Mouse (Mus musculus) lung, embryonic 16.5 days (tissue): ENCODE measurements at regions not wholly inside any gene's neighbourhood (a gene's known extent, or its start where the extent isn't known, plus 50 kb on each side); places are given as distances from the start of the nearest gene placed in this dataset.

ENCODE experiments used
- ATAC-seq: fragments of 200-750 bp; cut with Nextera tagmentation; 2 replicates; pipeline ENCODE4 v1.8.0; 2017; ENCODE audit warnings: low read depth, mild to moderate bottlenecking, moderate library complexity
- H3K27ac ChIP-seq: fragments of 300-500 bp; sonication (generic); 2 replicates; pipeline ENCODE4 v1.5.1; 2014; ENCODE audit warnings: mild to moderate bottlenecking, control low read depth, low read length
- H3K27me3 ChIP-seq: fragments of 300-500 bp; sonication (generic); 2 replicates; pipeline ENCODE4 v1.6.1; 2014; ENCODE audit warnings: low read depth, low read length, mixed read lengths; ENCODE audit not compliant: control insufficient read depth, insufficient read depth
- H3K36me3 ChIP-seq: fragments of 300-500 bp; sonication (generic); 2 replicates; pipeline ENCODE4 v1.6.1; 2014; ENCODE audit warnings: low read length; ENCODE audit not compliant: control insufficient read depth, insufficient read depth
- H3K4me1 ChIP-seq: fragments of 300-500 bp; sonication (generic); replicated peaks from 2 replicates; pipeline ENCODE4 v1.6.1; 2014; ENCODE audit warnings: low read length, mixed read lengths; ENCODE audit not compliant: control insufficient read depth, insufficient read depth
- H3K4me2 ChIP-seq: fragments of 300-500 bp; sonication (generic); 2 replicates; pipeline ENCODE4 v1.6.1; 2014; ENCODE audit warnings: low read depth, low read length, control low read depth
- H3K4me3 ChIP-seq: fragments of 300-500 bp; sonication (generic); 2 replicates; pipeline ENCODE4 v1.5.1; 2014; ENCODE audit warnings: mild to moderate bottlenecking, low read length, control low read depth
- H3K9ac ChIP-seq: fragments of 300-500 bp; sonication (generic); 2 replicates; pipeline ENCODE4 v1.6.1; 2014; ENCODE audit warnings: low read length, control low read depth
- H3K9me3 ChIP-seq: fragments of 300-500 bp; sonication (generic); 2 replicates; pipeline ENCODE4 v1.6.1; 2016; ENCODE audit warnings: low read length; ENCODE audit not compliant: control insufficient read depth
- WGBS: fragments of 180-500 bp; shearing (Covaris S2); extraction: QIAGEN DNeasy Blood & Tissue Kit; methylation state at CpG from one replicate; pipeline ENCODE4 v1.1.7; 2014; 5-methylcytosine and 5-hydroxymethylcytosine counted together

DNA sequence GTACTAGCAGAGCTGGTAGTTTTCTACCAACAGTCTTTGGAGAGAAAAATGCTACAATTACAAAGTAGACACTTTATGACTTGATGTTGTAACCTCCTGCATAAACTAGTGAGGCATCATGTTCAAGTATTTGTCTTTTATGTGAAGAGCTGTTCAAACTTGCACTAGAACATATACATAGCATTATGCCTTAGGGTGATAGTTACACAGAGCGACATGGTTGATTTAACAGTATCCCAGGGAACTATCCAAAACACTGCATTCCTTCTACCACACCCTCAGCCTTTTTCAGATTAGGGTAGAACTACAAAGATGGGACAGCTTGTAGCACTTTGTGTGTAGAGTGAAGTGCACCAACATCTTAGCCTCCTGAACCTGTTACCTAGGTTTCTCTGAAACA lies 220.0 kb upstream of the Cblb start:
- H3K9me3 ChIP-seq = no peaks in the 10 kb centered on the region
- H3K4me3 ChIP-seq = no peak overlapping the region
- H3K4me1 ChIP-seq = no peaks in the 10 kb centered on the region
- H3K4me2 ChIP-seq = no peak overlapping the region
- H3K9ac ChIP-seq = no peak overlapping the region
- H3K27ac ChIP-seq = no peak overlapping the region
- no peaks in the 10 kb centered on the region for H3K27me3 ChIP-seq
- peak; percentile 72 for ATAC-seq
- no peaks in the 10 kb centered on the region for H3K36me3 ChIP-seq
- WGBS = 39% methylated on average over 1 of the region's 1 CpGs

GRCm38 (mm10) chr16:51842770-51843169 lies 188.3 kb upstream of the Cblb start:
- no peak overlapping the region for H3K27ac ChIP-seq
- ATAC-seq = no peak
- no peak overlapping the region for H3K4me2 ChIP-seq
- WGBS = 73% methylated on average over 3 of the region's 3 CpGs
- no peak overlapping the region for H3K9ac ChIP-seq
- H3K36me3 ChIP-seq = no peaks in the 10 kb centered on the region
- no peaks in the 10 kb centered on the region for H3K27me3 ChIP-seq
- no peaks in the 10 kb centered on the region for H3K4me1 ChIP-seq
- H3K9me3 ChIP-seq = no peaks in the 10 kb centered on the region
- H3K4me3 ChIP-seq = no peak overlapping the region

DNA sequence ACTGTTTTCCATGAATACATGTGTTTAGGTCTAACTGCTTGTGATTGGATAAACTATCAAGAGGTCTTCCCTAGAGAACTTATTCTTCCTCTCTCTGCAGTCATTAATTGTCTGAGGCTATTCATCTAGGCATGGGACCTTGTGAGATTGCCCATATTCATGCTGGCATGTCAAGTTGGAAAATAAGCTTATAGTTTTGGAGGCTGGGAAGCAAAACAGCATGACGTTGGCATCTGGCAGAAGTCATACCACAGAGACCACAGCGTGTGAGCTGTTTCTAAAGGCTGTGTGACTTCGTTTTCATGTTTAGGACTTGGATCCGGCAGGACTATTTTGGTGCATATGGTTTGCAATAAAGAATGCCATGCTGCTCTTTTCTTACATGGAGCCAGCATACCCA lies 185.5 kb upstream of the Cblb start:
- no peak overlapping the region for H3K27ac ChIP-seq
- 81% methylated on average over 4 of the region's 4 CpGs for WGBS

DNA sequence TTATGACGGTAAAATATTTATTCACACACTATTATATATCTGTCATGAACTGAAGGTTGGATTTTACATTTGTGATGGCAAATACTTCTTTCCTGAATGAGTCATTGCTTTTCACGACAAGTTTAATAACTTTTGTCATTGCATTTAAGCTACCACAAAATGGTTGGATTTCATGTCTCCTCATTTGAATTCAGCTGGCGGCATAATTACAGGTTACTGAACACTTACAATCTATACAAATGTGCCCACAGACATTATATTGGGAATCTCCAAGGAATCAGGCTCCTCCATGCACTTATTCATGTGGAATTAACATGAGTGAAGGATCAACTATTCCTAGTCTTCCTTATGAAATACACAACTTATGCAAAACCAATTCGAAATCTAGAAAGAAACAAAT lies 150.3 kb upstream of the Cblb start:
- Histone ChIP-seq H3K4me1 (no peaks in the 10 kb centered on the region), H3K36me3 (no peaks in the 10 kb centered on the region), H3K27ac (no peak overlapping the region), H3K4me2 (no peak overlapping the region), H3K9me3 (no peaks in the 10 kb centered on the region), H3K4me3 (no peak overlapping the region), H3K9ac (no peak overlapping the region), H3K27me3 (no peaks in the 10 kb centered on the region)
- no peak for ATAC-seq
- 81% methylated on average over 4 of the region's 4 CpGs for WGBS

More for the DNA sequence above, 185.5 kb upstream of the Cblb start:
- H3K36me3 ChIP-seq = no peaks in the 10 kb centered on the region
- H3K4me2 ChIP-seq = no peak overlapping the region
- ATAC-seq = no peak
- H3K27me3 ChIP-seq = no peaks in the 10 kb centered on the region
- H3K4me3 ChIP-seq = no peak overlapping the region
- no peaks in the 10 kb centered on the region for H3K4me1 ChIP-seq
- no peak overlapping the region for H3K9ac ChIP-seq
- no peaks in the 10 kb centered on the region for H3K9me3 ChIP-seq

GRCm38 (mm10) chr16:51881127-51881526 lies 149.9 kb upstream of the Cblb start:
- no peak overlapping the region for H3K9ac ChIP-seq
- H3K27ac ChIP-seq = no peak overlapping the region
- H3K4me2 ChIP-seq = no peak overlapping the region
- no peaks in the 10 kb centered on the region for H3K4me1 ChIP-seq
- 86% methylated on average over 2 of the region's 2 CpGs for WGBS
- H3K9me3 ChIP-seq = no peaks in the 10 kb centered on the region
- ATAC-seq = no peak
- no peaks in the 10 kb centered on the region for H3K36me3 ChIP-seq
- H3K4me3 ChIP-seq = no peak overlapping the region
- no peaks in the 10 kb centered on the region for H3K27me3 ChIP-seq

DNA sequence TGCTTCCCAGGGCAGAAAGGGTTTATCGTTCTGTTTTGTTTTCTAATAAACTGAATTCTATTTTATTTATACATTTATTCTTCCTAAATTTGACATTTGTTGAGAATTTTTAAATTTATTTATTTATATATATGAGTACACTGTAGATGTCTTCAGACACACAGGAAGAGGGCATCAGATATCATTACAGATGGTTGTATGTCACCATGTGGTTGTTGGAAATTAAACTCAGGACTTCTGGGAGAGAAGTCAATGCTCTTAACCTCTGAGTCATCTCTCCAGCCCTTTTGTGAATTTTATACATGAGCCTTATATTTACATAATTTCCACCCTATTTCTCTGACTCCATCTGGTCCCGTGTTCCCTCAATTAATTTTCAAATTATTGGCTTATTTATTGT lies 147.2 kb upstream of the Cblb start:
- no peak overlapping the region for H3K9ac ChIP-seq
- H3K4me1 ChIP-seq = no peaks in the 10 kb centered on the region
- WGBS = 76% methylated on average over 2 of the region's 2 CpGs
- H3K4me3 ChIP-seq = no peak overlapping the region
- H3K9me3 ChIP-seq = no peaks in the 10 kb centered on the region
- no peak overlapping the region for H3K4me2 ChIP-seq
- H3K27ac ChIP-seq = no peak overlapping the region
- no peak for ATAC-seq
- no peaks in the 10 kb centered on the region for H3K27me3 ChIP-seq
- H3K36me3 ChIP-seq = no peaks in the 10 kb centered on the region

- Histone ChIP-seq H3K9me3 (no peaks in the 10 kb centered on the region), H3K36me3 (no peaks in the 10 kb centered on the region), H3K27ac (no peak overlapping the region), H3K4me2 (no peak overlapping the region), H3K4me1 (no peaks in the 10 kb centered on the region), H3K4me3 (no peak overlapping the region), H3K9ac (no peak overlapping the region), H3K27me3 (no peaks in the 10 kb centered on the region)
- 83% methylated on average over 5 of the region's 5 CpGs for WGBS
- no peak for ATAC-seq
Observed at GRCm38 (mm10) chr16:51887496-51887895, 143.5 kb upstream of the Cblb start.

GRCm38 (mm10) chr16:51905588-51905987 lies 125.4 kb upstream of the Cblb start:
- 84% methylated on average over 2 of the region's 2 CpGs for WGBS
- no peak for ATAC-seq

GRCm38 (mm10) chr16:51906686-51907085 lies 124.3 kb upstream of the Cblb start:
- no peak overlapping the region for H3K4me2 ChIP-seq
- no peak overlapping the region for H3K4me3 ChIP-seq
- no peaks in the 10 kb centered on the region for H3K27me3 ChIP-seq
- H3K4me1 ChIP-seq = no peaks in the 10 kb centered on the region
- H3K9ac ChIP-seq = no peak overlapping the region
- no peak for ATAC-seq
- H3K27ac ChIP-seq = no peak overlapping the region
- H3K36me3 ChIP-seq = no peaks in the 10 kb centered on the region
- no peaks in the 10 kb centered on the region for H3K9me3 ChIP-seq
- WGBS = 76% methylated on average over 4 of the region's 4 CpGs

More at GRCm38 (mm10) chr16:51905588-51905987, 125.4 kb upstream of the Cblb start:
- no peaks in the 10 kb centered on the region for H3K27me3 ChIP-seq
- no peaks in the 10 kb centered on the region for H3K9me3 ChIP-seq
- H3K36me3 ChIP-seq = no peaks in the 10 kb centered on the region
- H3K4me2 ChIP-seq = no peak overlapping the region
- H3K9ac ChIP-seq = no peak overlapping the region
- H3K27ac ChIP-seq = no peak overlapping the region
- H3K4me3 ChIP-seq = no peak overlapping the region
- H3K4me1 ChIP-seq = no peaks in the 10 kb centered on the region

- Histone ChIP-seq H3K27me3 (no peaks in the 10 kb centered on the region), H3K4me3 (no peak overlapping the region), H3K27ac (no peak overlapping the region), H3K4me1 (no peaks in the 10 kb centered on the region), H3K36me3 (no peaks in the 10 kb centered on the region), H3K4me2 (no peak overlapping the region), H3K9me3 (no peaks in the 10 kb centered on the region), H3K9ac (no peak overlapping the region)
- no peak for ATAC-seq
- 87% methylated on average over 3 of the region's 3 CpGs for WGBS
Observed at GRCm38 (mm10) chr16:51910046-51910445, 121.0 kb upstream of the Cblb start.
